Comparison of ENCODE assay signal across 10 mouse cellular contexts in genomic region chr13:21171156-21171530, GRCm38 (mm10). TPM values are rescaled to one million over a fixed set of nuclear protein-coding genes. Genes with fewer than 3 reads are reported as not detected.
A peak's percentile ranks its signal among the peaks of the same experiment; 100 is the strongest.
DNase-seq lines count a peak whose midpoint lies in the region; ATAC-seq and TF ChIP-seq lines count a peak whose summit lies in the region.
"Had no signal": no experiment of that assay in that cellular context is flagged by ENCODE, and none has a peak within 500 bp of the region (broad histone marks: within the 10 kb centered on the region; RNA-seq: fewer than 3 reads in every experiment).

No protein-coding gene starts in this region.

- H3K9ac ChIP-seq in CH12.LX (ENCODE audit: insufficient read depth, low read depth) = no peak overlapping the region
- H3K9ac ChIP-seq in embryonic facial prominence, embryonic 11.5 days (replicated peaks; ENCODE audit: low read length) = 0 out of 2 replicates have a peak overlapping the region, but pooled peaks have one; percentile 4
- no peak overlapping the region for H3K9ac ChIP-seq in intestine, postnatal 0 days (ENCODE audit: low read depth, low read length)
- H3K9ac ChIP-seq in neural tube, embryonic 14.5 days (replicated peaks; ENCODE audit: low read depth, low read length) = no peak overlapping the region

- WGBS in embryonic facial prominence, embryonic 11.5 days = 7% methylated on average over 15 of the region's 15 CpGs
- WGBS in intestine, postnatal 0 days = 17% methylated on average over 15 of the region's 15 CpGs
- WGBS in neural tube, embryonic 14.5 days = 8% methylated on average over 15 of the region's 15 CpGs

- no peak for TF ChIP-seq EP300 in CH12.LX (IDR thresholded peaks at IDR 0.05; ENCODE audit: low read length)

- H3K27me3 ChIP-seq in CH12.LX (replicated peaks) = peaks cover 2% of the 10 kb centered on the region
- no peaks in the 10 kb centered on the region for H3K27me3 ChIP-seq in embryonic facial prominence, embryonic 11.5 days (ENCODE audit: control insufficient read depth, insufficient read depth, low read length)
- H3K27me3 ChIP-seq in intestine, postnatal 0 days (replicated peaks; ENCODE audit: control insufficient read depth, insufficient read depth, low read length) = no peaks in the 10 kb centered on the region
- no peaks in the 10 kb centered on the region for H3K27me3 ChIP-seq in neural tube, embryonic 14.5 days (ENCODE audit: control insufficient read depth, insufficient read depth, low read length)

- TF ChIP-seq CTCF in gastrocnemius, adult 2 months (IDR thresholded peaks at IDR 0.05) = no peak
- TF ChIP-seq CTCF in CH12.LX (conservative IDR thresholded peaks at IDR 0.05 in 1 of 2, IDR thresholded peaks at IDR 0.05 in 1 of 2; ENCODE audit: low read depth in 2 of 2, low read length in 2 of 2) = no peak
- TF ChIP-seq CTCF in intestine, postnatal 0 days (IDR thresholded peaks at IDR 0.05; ENCODE audit: low read depth) = no peak

- H3K9me3 ChIP-seq in CH12.LX (replicated peaks; ENCODE audit: low read length) = no peaks in the 10 kb centered on the region
- no peaks in the 10 kb centered on the region for H3K9me3 ChIP-seq in embryonic facial prominence, embryonic 11.5 days (replicated peaks; ENCODE audit: control insufficient read depth, low read length)
- H3K9me3 ChIP-seq in intestine, postnatal 0 days (ENCODE audit: control insufficient read depth) = no peaks in the 10 kb centered on the region
- H3K9me3 ChIP-seq in neural tube, embryonic 14.5 days (ENCODE audit: control insufficient read depth, low read length) = no peaks in the 10 kb centered on the region

- peak; percentile 23 for DNase-seq in gastrocnemius, adult 2 months
- DNase-seq in gastrocnemius, postnatal 14 days = no peak
- peak; percentile 49 for DNase-seq in CH12.LX (ENCODE audit: extremely low read depth)
- peak; percentile 51 for DNase-seq in embryonic facial prominence, embryonic 11.5 days (ENCODE audit: low spot score)
- DNase-seq in gastrocnemius, adult 18-20 months (ENCODE audit: low spot score) = no peak
- DNase-seq in left cerebral cortex, adult 8-10 months (ENCODE audit: low spot score in 2 of 2) = no peak

- H3K4me2 ChIP-seq in CH12.LX (ENCODE audit: insufficient read depth, low read depth, poor library complexity, severe bottlenecking) = peak overlapping the region; percentile 41
- H3K4me2 ChIP-seq in embryonic facial prominence, embryonic 11.5 days (ENCODE audit: low read depth, low read length) = peak overlapping the region; percentile 38
- H3K4me2 ChIP-seq in intestine, postnatal 0 days (replicated peaks; ENCODE audit: low read depth) = peak overlapping the region; percentile 67
- peak overlapping the region; percentile 55 for H3K4me2 ChIP-seq in neural tube, embryonic 14.5 days (ENCODE audit: low read depth, low read length)

- no peak for TF ChIP-seq POLR2A in CH12.LX (IDR thresholded peaks at IDR 0.05; ENCODE audit: low read depth, low read length)

- intact Hi-C loops in gastrocnemius, adult 2 months (cut with DNase I) = loop anchor here (5.0 kb wide), 2 partner anchors 51 to 1774 kb away; partner anchors contain the start of gene Stard3nl
- intact Hi-C loops in gastrocnemius, postnatal 14 days (cut with DNase I; ENCODE audit: low total_unique reads) = no loop called here

- in situ Hi-C loops in CH12.LX (cut with MboI; ENCODE audit: low pct_ligation_motif_present, low pct_unique_long_range_greater_than_20kb, low sequenced_read_pairs) = loop anchor here (10.0 to 25.0 kb wide), 4 partner anchors 234 to 1059 kb away; no protein-coding TSS in a partner anchor

- peaks cover 4 to 25% of the 10 kb centered on the region in 2 experiments; a peak in 3 of 4 replicates for H3K4me1 ChIP-seq in CH12.LX (ENCODE audit: control insufficient read depth in 1 of 2, insufficient read depth in 2 of 2)
- no peaks in the 10 kb centered on the region for H3K4me1 ChIP-seq in embryonic facial prominence, embryonic 11.5 days (ENCODE audit: control insufficient read depth, insufficient read depth, low read length)
- H3K4me1 ChIP-seq in intestine, postnatal 0 days (replicated peaks; ENCODE audit: control insufficient read depth, insufficient read depth, low read length) = no peaks in the 10 kb centered on the region; the same call in 1 of the 2 replicates
- H3K4me1 ChIP-seq in neural tube, embryonic 14.5 days (ENCODE audit: control insufficient read depth, insufficient read depth, low read length) = peaks cover 7% of the 10 kb centered on the region; the same call in 1 of the 2 replicates

- 0 out of 2 replicates have a peak, but pooled peaks have one; percentile 2 for ATAC-seq in embryonic facial prominence, embryonic 11.5 days (replicated peaks; ENCODE audit: insufficient number of reproducible peaks, low FRiP score, low TSS enrichment, low read depth)
- ATAC-seq in intestine, postnatal 0 days = no peak
- no peak for ATAC-seq in neural tube, embryonic 14.5 days (ENCODE audit: low read depth)

- no peak for TF ChIP-seq RAD21 in CH12.LX (IDR thresholded peaks at IDR 0.05; ENCODE audit: low read depth, low read length)

- H3K36me3 ChIP-seq in CH12.LX (replicated peaks in 1 of 2; ENCODE audit: control insufficient read depth in 1 of 2, insufficient read depth in 1 of 2, low read length in 1 of 2) = no peaks in the 10 kb centered on the region
- H3K36me3 ChIP-seq in embryonic facial prominence, embryonic 11.5 days (replicated peaks; ENCODE audit: control insufficient read depth, insufficient read depth, low read depth, low read length) = no peaks in the 10 kb centered on the region
- H3K36me3 ChIP-seq in intestine, postnatal 0 days (ENCODE audit: control insufficient read depth, insufficient read depth) = no peaks in the 10 kb centered on the region
- no peaks in the 10 kb centered on the region for H3K36me3 ChIP-seq in neural tube, embryonic 14.5 days (ENCODE audit: control insufficient read depth, insufficient read depth, low read length)

- dilution Hi-C loops in CH12.LX (cut with MboI; ENCODE audit: extremely low pct_ligation_motif_present, extremely low pct_unique_long_range_greater_than_20kb, low sequenced_read_pairs) = no loop called here

- no peak overlapping the region for H3K27ac ChIP-seq in gastrocnemius, adult 2 months
- no peak overlapping the region for H3K27ac ChIP-seq in CH12.LX (ENCODE audit: insufficient read depth, low read depth)
- H3K27ac ChIP-seq in embryonic facial prominence, embryonic 11.5 days (replicated peaks; ENCODE audit: low read depth, low read length) = no peak overlapping the region
- no peak overlapping the region for H3K27ac ChIP-seq in intestine, postnatal 0 days (ENCODE audit: low read depth, low read length)
- no peak overlapping the region for H3K27ac ChIP-seq in neural tube, embryonic 14.5 days (ENCODE audit: low read depth, low read length)

- H3K79me2 ChIP-seq in CH12.LX (replicated peaks; ENCODE audit: control insufficient read depth, extremely low read depth, insufficient read depth, poor library complexity, severe bottlenecking) = no peaks in the 10 kb centered on the region

- no peak overlapping the region; the same call in 1 of the 2 replicates for H3K4me3 ChIP-seq in gastrocnemius, adult 2 months
- peak overlapping the region in 2 of 3 experiments; percentile 2 to 44 for H3K4me3 ChIP-seq in CH12.LX (replicated peaks in 1 of 3; ENCODE audit: low read depth in 2 of 3, low read length in 2 of 3, poor library complexity in 1 of 3)
- H3K4me3 ChIP-seq in embryonic facial prominence, embryonic 11.5 days (ENCODE audit: low read depth, low read length) = peak overlapping the region; percentile 48
- no peak overlapping the region for H3K4me3 ChIP-seq in intestine, postnatal 0 days (ENCODE audit: low read depth, low read length)
- H3K4me3 ChIP-seq in neural tube, embryonic 14.5 days (ENCODE audit: low read depth, low read length) = peak overlapping the region; percentile 48

RNA-seq across cellular contexts. Expression of gene Trim27, which starts 8.1 kb away (rescaled TPM):
- total RNA-seq in gastrocnemius, adult 2 months (2021) = 10 to 100 TPM; 23.8 to 26.4 TPM
- 10 to 100 TPM; 22.2 to 26.4 TPM for total RNA-seq in gastrocnemius, postnatal 14 days (2021)
- total RNA-seq in CH12.LX (2012; rRNA removed) = 146 and 176 TPM in 2 replicates
- 134 and 141 TPM in 2 replicates for total RNA-seq in CH12.LX (2014; rRNA removed)
- 185 and 198 TPM in 2 replicates for polyA plus RNA-seq in CH12.LX (2012; ENCODE audit: insufficient read length, low read depth)
- polyA plus RNA-seq in embryonic facial prominence, embryonic 11.5 days (2014; fragmentation: Nextera tagmentation; extraction: Ambion mirVana) = 148 and 160 TPM in 2 replicates
- polyA plus RNA-seq in intestine, postnatal 0 days (2015; fragmentation: Nextera tagmentation; extraction: Ambion mirVana) = 51.1 and 53.2 TPM in 2 replicates
- polyA plus RNA-seq in neural tube, embryonic 14.5 days (2014; fragmentation: Nextera tagmentation; extraction: Ambion mirVana) = 68.2 and 87.9 TPM in 2 replicates
- 10 to 100 TPM; 21.0 to 22.0 TPM for total RNA-seq in gastrocnemius, adult 18-20 months (2021)
- 10 to 100 TPM; 34.1 to 39.5 (median 35.3) TPM for total RNA-seq in left cerebral cortex, adult 8-10 months (2022)

RNA-seq across cellular contexts. Expression of gene Olfr1368, which starts 25.5 kb away (rescaled TPM):
- not detected for total RNA-seq in gastrocnemius, adult 2 months (2021)
- not detected for total RNA-seq in gastrocnemius, postnatal 14 days (2021)
- total RNA-seq in CH12.LX (2012; rRNA removed) = not detected in 2 replicates
- not detected in 2 replicates for total RNA-seq in CH12.LX (2014; rRNA removed)
- polyA plus RNA-seq in CH12.LX (2012; ENCODE audit: insufficient read length, low read depth) = not detected in 2 replicates
- not detected in 2 replicates for polyA plus RNA-seq in embryonic facial prominence, embryonic 11.5 days (2014; fragmentation: Nextera tagmentation; extraction: Ambion mirVana)
- not detected in 2 replicates for polyA plus RNA-seq in intestine, postnatal 0 days (2015; fragmentation: Nextera tagmentation; extraction: Ambion mirVana)
- not detected in 2 replicates for polyA plus RNA-seq in neural tube, embryonic 14.5 days (2014; fragmentation: Nextera tagmentation; extraction: Ambion mirVana)
- total RNA-seq in gastrocnemius, adult 18-20 months (2021) = not detected
- not detected for total RNA-seq in left cerebral cortex, adult 8-10 months (2022)
- total RNA-seq: heart, adult 18-20 months had no signal
- polyA plus RNA-seq: spleen, adult 2 months had no signal

RNA-seq across cellular contexts. Expression of gene Olfr263, which starts 41.7 kb away (rescaled TPM):
- total RNA-seq in gastrocnemius, adult 2 months (2021) = not detected
- total RNA-seq in gastrocnemius, postnatal 14 days (2021) = not detected
- total RNA-seq in CH12.LX (2012; rRNA removed) = not detected in 2 replicates
- not detected in 2 replicates for total RNA-seq in CH12.LX (2014; rRNA removed)
- polyA plus RNA-seq in CH12.LX (2012; ENCODE audit: insufficient read length, low read depth) = not detected in 2 replicates
- not detected in 2 replicates for polyA plus RNA-seq in embryonic facial prominence, embryonic 11.5 days (2014; fragmentation: Nextera tagmentation; extraction: Ambion mirVana)
- not detected in 2 replicates for polyA plus RNA-seq in intestine, postnatal 0 days (2015; fragmentation: Nextera tagmentation; extraction: Ambion mirVana)
- not detected in 2 replicates for polyA plus RNA-seq in neural tube, embryonic 14.5 days (2014; fragmentation: Nextera tagmentation; extraction: Ambion mirVana)
- total RNA-seq in gastrocnemius, adult 18-20 months (2021) = not detected
- total RNA-seq in left cerebral cortex, adult 8-10 months (2022) = not detected
- total RNA-seq: heart, adult 18-20 months had no signal
- polyA plus RNA-seq: spleen, adult 2 months had no signal

RNA-seq across cellular contexts. Expression of gene Olfr1369-ps1, which starts 59.9 kb away (rescaled TPM):
- not detected for total RNA-seq in gastrocnemius, adult 2 months (2021)
- not detected for total RNA-seq in gastrocnemius, postnatal 14 days (2021)
- total RNA-seq in CH12.LX (2012; rRNA removed) (not detected in 2 replicates), CH12.LX (2014; rRNA removed) (not detected in 2 replicates)
- 0.13 and 0.18 TPM in 2 replicates for polyA plus RNA-seq in CH12.LX (2012; ENCODE audit: insufficient read length, low read depth)
- polyA plus RNA-seq in embryonic facial prominence, embryonic 11.5 days (2014; fragmentation: Nextera tagmentation; extraction: Ambion mirVana) = not detected in 2 replicates
- polyA plus RNA-seq in intestine, postnatal 0 days (2015; fragmentation: Nextera tagmentation; extraction: Ambion mirVana) = not detected in 2 replicates
- polyA plus RNA-seq in neural tube, embryonic 14.5 days (2014; fragmentation: Nextera tagmentation; extraction: Ambion mirVana) = not detected in 2 replicates
- not detected for total RNA-seq in gastrocnemius, adult 18-20 months (2021)
- not detected for total RNA-seq in left cerebral cortex, adult 8-10 months (2022)
- total RNA-seq: heart, adult 18-20 months had no signal
- polyA plus RNA-seq: spleen, adult 2 months had no signal

Comparison
In these comparisons a context has a peak if more than half of its experiments do, and no peak if none do; other contexts are left out.
1. DNase-seq: peak in gastrocnemius, adult 2 months (single experiment), CH12.LX (single experiment) and embryonic facial prominence, embryonic 11.5 days (single experiment); none in gastrocnemius, postnatal 14 days (single experiment), gastrocnemius, adult 18-20 months (single experiment) and left cerebral cortex, adult 8-10 months (0 of 2).
2. H3K4me3 ChIP-seq: peak in CH12.LX (2 of 3), embryonic facial prominence, embryonic 11.5 days (single experiment) and neural tube, embryonic 14.5 days (single experiment); none in gastrocnemius, adult 2 months (single experiment) and intestine, postnatal 0 days (single experiment).
3. Peak in every context shown above with its lines, with median percentiles within 50 percentile points of each other: H3K4me2 ChIP-seq.